Mouse (Mus musculus): ENCODE measurements around the gene Emx2.

The Emx2 gene

GRCm38 (mm10) chr19:59457951-59458742, at the start of gene Emx2:
Gene Emx2, plus strand, starts transcription at chr19:59458372.
- in situ Hi-C loops (cut with MboI, MseI): loop anchor here (10.0 kb wide), 2 partner anchors 677 to 687 kb away; no protein-coding TSS in a partner anchor

DNA sequence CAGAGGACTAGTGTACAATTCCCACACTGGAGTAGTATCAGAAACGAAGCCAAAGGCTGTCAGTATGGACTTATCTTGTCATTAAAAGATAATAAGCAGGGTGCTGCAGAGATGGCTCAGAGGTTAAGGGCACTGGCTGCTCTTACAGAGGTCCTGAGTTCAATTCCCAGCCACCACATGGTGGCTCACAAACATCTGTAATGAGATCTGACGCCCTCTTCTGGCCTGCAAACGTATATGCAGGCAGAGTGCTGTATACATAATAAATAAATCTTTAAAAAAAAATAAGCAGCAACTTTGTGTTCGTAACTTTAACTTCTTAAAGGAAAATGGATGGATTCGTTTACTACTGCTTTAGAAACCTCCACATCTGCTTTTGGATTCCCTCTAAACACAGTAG, 44.0 kb upstream of the Emx2 start:
- in situ Hi-C loops (cut with MboI, MseI): no loop called here

GRCm38 (mm10) chr19:59418024-59418423, 40.1 kb upstream of the Emx2 start:
- in situ Hi-C loops (cut with MboI, MseI): no loop called here

GRCm38 (mm10) chr19:59418671-59419070, 39.5 kb upstream of the Emx2 start:
- in situ Hi-C loops (cut with MboI, MseI): no loop called here

GRCm38 (mm10) chr19:59422393-59422792, 35.8 kb upstream of the Emx2 start:
- in situ Hi-C loops (cut with MboI, MseI): loop anchor here in 1 of 2 experiments (10.0 kb wide), 1 partner anchor 712 kb away; no protein-coding TSS in a partner anchor

DNA sequence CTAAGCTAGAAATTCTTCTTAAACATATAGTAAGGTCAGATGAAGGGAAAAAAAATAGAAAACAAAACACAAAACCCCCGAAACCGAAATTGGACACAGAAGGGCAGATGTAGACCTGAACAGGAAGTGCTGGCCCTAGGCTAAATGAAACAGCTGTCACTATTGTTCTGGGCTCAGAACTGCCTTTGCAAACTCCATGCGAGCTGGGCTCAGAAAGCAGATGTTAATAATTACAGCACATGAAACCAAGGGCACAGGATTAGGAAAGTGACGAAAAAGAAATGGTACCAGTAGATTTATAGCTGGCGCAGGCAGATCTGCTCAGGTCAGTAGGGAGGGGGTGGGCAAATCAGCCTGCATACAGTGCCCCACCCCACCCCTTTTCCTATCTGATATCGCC, 34.5 kb upstream of the Emx2 start:
- in situ Hi-C loops (cut with MboI, MseI): loop anchor here in 1 of 2 experiments (10.0 kb wide), 1 partner anchor 711 kb away; no protein-coding TSS in a partner anchor

GRCm38 (mm10) chr19:59424975-59425374, 33.2 kb upstream of the Emx2 start:
- in situ Hi-C loops (cut with MboI, MseI): loop anchor here in 1 of 2 experiments (10.0 kb wide), 1 partner anchor 710 kb away; no protein-coding TSS in a partner anchor

DNA sequence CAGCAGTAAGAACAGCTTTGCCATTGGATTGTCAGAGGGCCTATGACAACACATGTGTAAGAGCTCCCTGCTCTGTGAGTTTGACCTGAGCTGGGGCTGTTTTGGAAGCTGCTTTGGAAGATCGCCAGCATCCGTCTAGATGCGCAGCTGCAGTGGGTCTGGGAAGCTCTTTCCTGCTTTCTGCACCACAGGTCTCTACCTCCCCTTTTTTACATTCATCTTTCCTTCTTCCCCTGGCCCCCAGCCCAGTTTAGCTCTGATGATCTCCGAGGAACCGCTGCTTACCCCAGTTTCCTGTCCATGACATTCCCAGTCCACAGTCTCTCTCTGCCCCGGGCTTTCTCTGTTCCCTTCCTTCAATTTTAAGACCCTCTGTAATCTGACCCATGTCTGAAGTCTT, 25.9 kb upstream of the Emx2 start:
- in situ Hi-C loops (cut with MboI, MseI): no loop called here

GRCm38 (mm10) chr19:59450561-59451135, 7.5 kb upstream of the Emx2 start:
- in situ Hi-C loops (cut with MboI, MseI): loop anchor here (10.0 kb wide), 2 partner anchors 684 to 694 kb away; no protein-coding TSS in a partner anchor

DNA sequence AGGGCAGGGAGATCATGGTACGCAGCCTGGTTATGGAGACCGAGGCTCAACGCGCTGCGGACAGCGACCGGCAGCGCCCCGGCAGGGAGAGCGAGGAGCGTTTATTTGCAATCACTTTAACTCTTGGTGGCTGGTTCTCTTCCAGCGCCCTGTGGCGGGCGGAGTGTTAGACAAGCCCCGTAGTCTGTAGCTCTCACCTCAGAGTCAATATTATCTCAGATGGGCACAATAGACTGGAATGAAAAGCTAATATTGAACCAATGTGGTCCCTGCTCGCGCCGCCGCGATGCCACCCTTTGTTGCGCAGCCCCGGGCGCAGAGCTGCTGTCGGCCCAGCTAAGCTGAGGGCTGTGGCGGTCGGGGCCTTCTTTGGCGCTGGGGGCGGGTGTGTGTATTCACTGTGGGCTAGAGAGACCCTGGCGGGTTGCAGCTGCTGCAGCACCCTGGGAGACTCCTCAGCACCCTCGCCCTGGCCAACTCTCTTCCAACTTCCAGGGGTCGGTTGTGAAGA, 6.7 kb upstream of the Emx2 start:
- in situ Hi-C loops (cut with MboI, MseI): loop anchor here (10.0 kb wide), 2 partner anchors 683 to 693 kb away; no protein-coding TSS in a partner anchor

DNA sequence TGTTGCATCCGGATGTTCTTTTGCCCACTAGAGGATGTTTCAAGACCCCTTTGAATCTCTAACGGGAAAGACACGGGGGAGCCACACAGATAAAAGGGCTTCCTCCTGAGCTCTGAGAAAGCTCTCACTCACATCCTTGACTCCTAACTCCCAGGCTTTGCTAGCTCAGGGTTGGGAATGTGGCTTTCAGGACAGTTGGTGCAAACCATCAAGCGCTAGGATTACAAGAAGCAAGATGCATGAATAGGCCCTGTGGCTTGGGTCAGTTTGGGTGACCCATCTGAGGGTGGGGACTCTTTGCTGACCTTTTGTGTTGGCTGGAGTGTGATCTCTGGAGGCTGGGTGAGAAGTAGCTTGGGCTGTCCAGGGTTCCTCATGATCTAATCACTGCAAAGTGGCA, 5.9 kb upstream of the Emx2 start:
- in situ Hi-C loops (cut with MboI, MseI): loop anchor here (10.0 kb wide), 2 partner anchors 682 to 692 kb away; no protein-coding TSS in a partner anchor

DNA sequence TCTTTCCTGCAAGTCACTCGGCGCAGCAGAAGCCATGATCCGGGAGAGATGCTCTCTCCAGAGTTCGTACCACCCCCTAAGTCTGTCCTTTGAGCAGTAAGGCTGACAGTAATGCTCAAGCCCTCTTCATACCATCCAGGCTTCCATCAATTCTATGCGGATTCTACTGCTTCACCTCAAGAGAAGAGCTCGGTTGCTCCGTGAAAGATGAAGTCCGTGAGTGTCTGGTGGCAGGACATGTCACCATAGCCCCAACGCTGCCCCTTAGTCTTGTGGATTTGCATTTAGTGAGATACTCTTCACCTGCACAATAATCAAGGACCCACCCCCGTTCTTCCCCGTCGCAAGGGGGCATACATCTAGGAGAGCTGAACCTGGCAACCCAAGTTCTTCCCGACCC, 4.6 kb upstream of the Emx2 start:
- in situ Hi-C loops (cut with MboI, MseI): loop anchor here (10.0 kb wide), 2 partner anchors 681 to 691 kb away; no protein-coding TSS in a partner anchor

DNA sequence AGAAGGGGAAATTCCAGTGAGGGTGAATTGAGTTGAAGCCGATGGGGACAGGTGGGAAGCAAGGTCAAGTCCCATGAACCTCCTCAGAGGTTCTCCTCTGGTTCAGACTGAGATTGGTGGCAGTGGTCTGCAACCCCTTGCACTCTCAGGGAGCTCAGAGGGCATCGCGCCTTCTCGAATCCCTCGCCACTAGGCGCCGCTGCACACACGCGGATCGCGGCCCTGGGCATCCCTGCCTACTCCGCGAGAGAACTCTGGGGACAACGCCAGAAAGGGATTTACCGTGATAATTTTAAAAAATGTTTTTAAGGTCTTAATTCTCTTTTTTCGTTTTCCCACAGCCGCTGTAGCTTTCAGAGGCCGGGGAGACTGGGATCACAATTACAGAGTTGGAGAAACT, 4.0 kb upstream of the Emx2 start:
- in situ Hi-C loops (cut with MboI, MseI): loop anchor here (10.0 kb wide), 2 partner anchors 681 to 691 kb away; no protein-coding TSS in a partner anchor

DNA sequence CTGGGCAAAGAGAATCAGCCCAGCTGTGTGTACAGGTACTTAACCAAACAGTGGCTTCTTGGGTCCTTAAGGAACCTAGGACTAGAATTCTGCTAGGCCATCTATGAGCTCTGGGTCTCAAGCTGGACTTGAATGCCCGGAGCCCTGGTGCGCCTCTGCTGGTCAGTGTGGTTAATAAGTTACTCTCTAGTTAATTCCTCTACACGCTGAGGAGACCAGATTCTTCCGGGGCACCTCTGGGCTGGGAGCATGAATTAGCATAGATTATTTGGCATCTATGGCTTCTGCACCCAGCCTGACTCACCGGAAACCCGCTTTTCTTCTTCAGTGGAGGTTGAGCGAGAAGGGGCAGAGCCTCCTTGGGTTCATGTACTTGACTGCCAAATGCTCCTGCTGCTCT, 2.5 kb upstream of the Emx2 start:
- in situ Hi-C loops (cut with MboI, MseI): loop anchor here (10.0 kb wide), 2 partner anchors 679 to 689 kb away; no protein-coding TSS in a partner anchor

DNA sequence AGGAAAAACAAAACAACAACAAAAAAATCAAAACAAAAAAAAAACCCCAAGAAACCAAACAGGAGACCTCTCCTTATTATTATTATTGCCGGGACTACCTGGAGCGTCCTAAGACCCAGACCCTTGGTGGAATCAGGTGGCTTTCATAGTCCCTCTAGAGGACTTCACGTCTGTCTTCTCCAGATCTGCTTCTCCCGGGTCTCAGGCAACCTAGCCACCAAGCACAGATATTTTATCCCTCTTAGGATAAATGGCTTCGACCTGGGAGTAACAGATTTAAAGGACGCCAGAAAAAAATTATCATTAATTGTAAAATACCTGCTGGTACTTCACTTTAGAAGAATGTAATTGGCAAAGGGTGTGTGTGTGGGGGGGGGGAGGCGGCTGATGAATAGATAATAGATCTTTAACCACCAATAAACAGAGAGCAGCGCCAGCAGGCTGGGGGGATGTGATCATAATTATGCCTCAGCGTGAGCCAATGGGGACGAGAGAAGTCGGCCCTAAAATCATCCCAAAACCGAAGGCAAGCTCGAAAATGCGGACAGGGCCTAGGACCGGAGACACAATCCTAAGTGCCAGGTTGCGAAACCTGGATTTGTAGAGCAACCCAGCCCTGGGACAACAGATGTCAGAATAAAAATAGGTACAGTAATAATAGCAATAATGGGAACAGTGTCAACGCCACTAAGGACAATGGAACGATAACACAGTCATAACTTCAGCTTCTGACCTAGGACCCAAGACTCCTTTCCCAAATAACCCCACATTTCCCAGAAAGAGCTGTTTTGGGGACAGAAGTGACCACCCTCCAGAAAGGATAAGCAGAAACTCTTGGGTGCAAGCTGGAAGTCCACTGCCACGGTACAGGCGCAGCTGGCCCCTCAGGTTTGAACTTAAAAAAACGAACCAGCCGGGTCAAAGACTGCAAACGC, 894 bp upstream of the Emx2 start:
- in situ Hi-C loops (cut with MboI, MseI): loop anchor here (10.0 kb wide), 2 partner anchors 678 to 688 kb away; no protein-coding TSS in a partner anchor

- in situ Hi-C loops (cut with MboI, MseI): loop anchor here (10.0 kb wide), 2 partner anchors 676 to 686 kb away; no protein-coding TSS in a partner anchor
Observed at GRCm38 (mm10) chr19:59458743-59459135, 567 bp downstream of the Emx2 start.

- in situ Hi-C loops (cut with MboI, MseI): loop anchor here (10.0 kb wide), 2 partner anchors 676 to 686 kb away; no protein-coding TSS in a partner anchor
Observed at GRCm38 (mm10) chr19:59459158-59459781, 1.1 kb downstream of the Emx2 start.

DNA sequence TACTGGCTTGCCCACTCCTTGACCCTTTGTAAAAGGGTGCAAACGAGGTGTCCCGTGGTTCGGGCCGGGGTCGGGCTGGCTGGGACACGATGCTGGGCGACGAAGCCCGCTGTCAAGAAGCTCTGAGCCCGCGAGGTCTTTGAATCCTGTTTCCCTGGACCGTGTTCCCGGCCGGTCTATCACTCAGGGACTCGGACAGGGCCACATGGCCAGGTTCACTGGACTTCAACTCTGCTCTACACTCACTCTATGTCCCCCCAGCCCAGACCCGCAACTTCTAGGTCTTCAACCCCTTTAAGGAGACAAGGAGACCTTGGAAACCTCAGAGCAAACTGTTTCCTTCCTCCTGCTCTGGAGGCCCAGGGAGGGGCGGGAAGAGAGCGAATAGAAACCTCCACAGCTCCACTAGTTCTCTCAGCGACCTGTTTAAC, 1.7 kb downstream of the Emx2 start:
- in situ Hi-C loops (cut with MboI, MseI): loop anchor here (10.0 kb wide), 2 partner anchors 675 to 685 kb away; no protein-coding TSS in a partner anchor

- in situ Hi-C loops (cut with MboI, MseI): no loop called here
Observed at GRCm38 (mm10) chr19:59460328-59461115, 2.4 kb downstream of the Emx2 start.
